Mouse (Mus musculus): ENCODE results near the gene Rnf128. TPM values are rescaled to one million over a fixed set of nuclear protein-coding genes. Genes with fewer than 3 reads are reported as not detected.

The Rnf128 gene
- polyA plus RNA-seq, 1 experiment = 28.8 TPM

- Histone ChIP-seq H3K4me1 (ENCODE audit: control insufficient read depth, insufficient read depth, low read length) (no peaks in the 10 kb centered on the region), H3K4me3 (ENCODE audit: insufficient read depth, low read length) (peak overlapping the region; percentile 59), H3K27ac (ENCODE audit: insufficient read depth, low read length) (no peak overlapping the region)
- TF ChIP-seq POLR2A (IDR thresholded peaks at IDR 0.05; ENCODE audit: low read depth, low read length) = no peak
- TF ChIP-seq CTCF (IDR thresholded peaks at IDR 0.05; ENCODE audit: borderline replicate concordance, insufficient read depth, low read length) = no peak
These were observed 47.7 kb downstream of the Rnf128 start for GRCm38 (mm10) chrX:139610765-139611300.

GRCm38 (mm10) chrX:139614761-139615160 lies 51.6 kb downstream of the Rnf128 start:
- Histone ChIP-seq H3K4me3 (ENCODE audit: insufficient read depth, low read length) (no peak overlapping the region), H3K27ac (ENCODE audit: insufficient read depth, low read length) (no peak overlapping the region), H3K4me1 (ENCODE audit: control insufficient read depth, insufficient read depth, low read length) (no peaks in the 10 kb centered on the region)
- TF ChIP-seq CTCF (IDR thresholded peaks at IDR 0.05; ENCODE audit: borderline replicate concordance, insufficient read depth, low read length) (no peak), POLR2A (IDR thresholded peaks at IDR 0.05; ENCODE audit: low read depth, low read length) (no peak)

DNA sequence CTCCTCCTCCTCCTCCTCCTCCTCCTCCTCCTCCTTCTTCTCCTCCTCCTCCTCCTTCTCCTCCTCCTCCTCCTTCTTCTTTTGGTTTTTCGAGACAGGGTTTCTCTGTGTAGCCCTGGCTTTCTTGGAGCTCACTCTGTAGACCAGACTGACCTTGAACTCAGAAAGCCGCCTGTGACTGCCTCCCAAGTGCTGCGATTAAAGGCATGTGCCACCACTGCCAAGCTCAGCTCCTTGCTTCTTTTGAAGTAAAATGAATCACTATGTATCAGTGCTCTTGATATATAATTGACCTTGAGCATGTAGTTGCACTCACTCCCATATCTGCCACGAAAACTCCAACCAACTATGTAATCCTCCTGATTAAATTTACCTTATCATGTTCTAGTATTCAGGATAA lies 59.0 kb downstream of the Rnf128 start:
- no peak overlapping the region for H3K4me3 ChIP-seq (ENCODE audit: insufficient read depth, low read length)
- TF ChIP-seq POLR2A (IDR thresholded peaks at IDR 0.05; ENCODE audit: low read depth, low read length) = no peak
- no peak for TF ChIP-seq CTCF (IDR thresholded peaks at IDR 0.05; ENCODE audit: borderline replicate concordance, insufficient read depth, low read length)

DNA sequence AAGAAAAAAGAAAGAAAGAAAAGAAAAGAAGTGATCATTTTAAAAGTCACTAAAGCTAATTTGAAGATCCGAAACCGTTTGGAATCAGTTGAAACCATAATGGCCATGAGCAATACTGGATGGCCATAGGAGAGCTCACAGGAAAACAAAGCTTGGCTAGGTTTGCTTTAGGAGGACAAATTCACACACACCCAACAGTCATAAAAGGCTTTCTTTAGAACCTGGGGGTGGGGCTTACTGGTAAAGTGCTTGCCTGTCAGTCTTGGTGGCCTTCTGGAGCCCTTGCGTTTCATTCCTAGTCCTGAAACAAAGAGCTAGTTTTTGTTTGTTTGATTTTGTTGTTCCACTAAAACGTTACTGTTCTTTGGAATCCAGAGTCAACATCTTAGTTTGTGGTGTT lies 71.6 kb downstream of the Rnf128 start:
- H3K27ac ChIP-seq (ENCODE audit: insufficient read depth, low read length) = no peak overlapping the region
- TF ChIP-seq CTCF (IDR thresholded peaks at IDR 0.05; ENCODE audit: borderline replicate concordance, insufficient read depth, low read length) (no peak), POLR2A (IDR thresholded peaks at IDR 0.05; ENCODE audit: low read depth, low read length) (no peak)
- H3K4me1 ChIP-seq (ENCODE audit: control insufficient read depth, insufficient read depth, low read length) = no peaks in the 10 kb centered on the region
- no peak overlapping the region for H3K4me3 ChIP-seq (ENCODE audit: insufficient read depth, low read length)

More for the DNA sequence above, 59.0 kb downstream of the Rnf128 start:
- Histone ChIP-seq H3K4me1 (ENCODE audit: control insufficient read depth, insufficient read depth, low read length) (no peaks in the 10 kb centered on the region), H3K27ac (ENCODE audit: insufficient read depth, low read length) (no peak overlapping the region)

DNA sequence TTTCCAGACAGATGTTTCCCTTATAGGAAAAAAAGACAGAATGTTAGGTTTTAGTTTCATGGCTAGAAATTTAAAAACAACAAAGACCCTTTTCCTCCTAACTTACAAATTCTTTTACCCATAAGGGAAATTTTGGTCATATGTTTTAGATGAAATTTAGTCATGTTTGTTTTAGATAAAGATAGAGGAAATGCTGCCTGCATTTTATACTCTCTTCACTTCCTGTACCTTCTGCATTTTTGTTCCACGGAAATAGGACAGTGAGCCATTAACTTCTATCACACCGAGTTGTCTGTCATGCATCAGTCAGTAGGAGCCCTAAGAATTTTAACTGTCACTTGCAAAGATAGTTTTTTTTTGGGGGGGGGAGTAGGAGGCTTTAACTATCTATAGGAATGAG lies 76.6 kb downstream of the Rnf128 start:
- Histone ChIP-seq H3K4me1 (ENCODE audit: control insufficient read depth, insufficient read depth, low read length) (no peaks in the 10 kb centered on the region), H3K27ac (ENCODE audit: insufficient read depth, low read length) (no peak overlapping the region), H3K4me3 (ENCODE audit: insufficient read depth, low read length) (no peak overlapping the region)
- TF ChIP-seq POLR2A (IDR thresholded peaks at IDR 0.05; ENCODE audit: low read depth, low read length) (no peak), CTCF (IDR thresholded peaks at IDR 0.05; ENCODE audit: borderline replicate concordance, insufficient read depth, low read length) (no peak)

GRCm38 (mm10) chrX:139640418-139640817 lies 77.3 kb downstream of the Rnf128 start:
- H3K4me1 ChIP-seq (ENCODE audit: control insufficient read depth, insufficient read depth, low read length) = no peaks in the 10 kb centered on the region
- TF ChIP-seq CTCF (IDR thresholded peaks at IDR 0.05; ENCODE audit: borderline replicate concordance, insufficient read depth, low read length) = no peak
- TF ChIP-seq POLR2A (IDR thresholded peaks at IDR 0.05; ENCODE audit: low read depth, low read length) = no peak
- no peak overlapping the region for H3K4me3 ChIP-seq (ENCODE audit: insufficient read depth, low read length)
- no peak overlapping the region for H3K27ac ChIP-seq (ENCODE audit: insufficient read depth, low read length)

DNA sequence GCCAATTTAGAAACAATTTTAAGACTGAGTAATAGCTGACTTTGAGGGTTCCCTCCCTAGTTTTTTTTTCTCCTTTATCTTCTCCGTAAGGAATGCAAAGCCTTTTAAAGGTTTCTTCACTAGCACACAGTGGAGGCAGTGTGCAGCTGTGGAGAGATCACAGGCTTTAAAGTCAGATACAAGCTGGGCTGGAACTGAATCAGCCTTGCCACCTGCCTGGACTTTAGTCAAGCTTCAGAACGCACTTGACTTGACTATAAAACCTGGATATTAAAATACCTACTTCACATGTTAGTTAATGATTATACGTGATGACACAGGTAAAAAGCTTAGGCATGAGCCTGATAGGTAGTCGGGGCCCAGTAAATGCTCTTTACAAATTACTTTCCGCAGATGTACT lies 89.1 kb downstream of the Rnf128 start:
- peaks cover 3% of the 10 kb centered on the region; the same call in 1 of the 2 replicates for H3K4me1 ChIP-seq (ENCODE audit: control insufficient read depth, insufficient read depth, low read length)
- TF ChIP-seq POLR2A (IDR thresholded peaks at IDR 0.05; ENCODE audit: low read depth, low read length) = no peak
- no peak for TF ChIP-seq CTCF (IDR thresholded peaks at IDR 0.05; ENCODE audit: borderline replicate concordance, insufficient read depth, low read length)
- no peak overlapping the region for H3K4me3 ChIP-seq (ENCODE audit: insufficient read depth, low read length)
- no peak overlapping the region for H3K27ac ChIP-seq (ENCODE audit: insufficient read depth, low read length)

GRCm38 (mm10) chrX:139653292-139653691 lies 90.2 kb downstream of the Rnf128 start:
- Histone ChIP-seq H3K27ac (ENCODE audit: insufficient read depth, low read length) (no peak overlapping the region), H3K4me1 (ENCODE audit: control insufficient read depth, insufficient read depth, low read length) (peaks cover 3% of the 10 kb centered on the region; the same call in 1 of the 2 replicates), H3K4me3 (ENCODE audit: insufficient read depth, low read length) (no peak overlapping the region)
- TF ChIP-seq POLR2A (IDR thresholded peaks at IDR 0.05; ENCODE audit: low read depth, low read length) (no peak), CTCF (IDR thresholded peaks at IDR 0.05; ENCODE audit: borderline replicate concordance, insufficient read depth, low read length) (no peak)

GRCm38 (mm10) chrX:139654350-139655063 lies 91.4 kb downstream of the Rnf128 start:
- Histone ChIP-seq H3K4me1 (ENCODE audit: control insufficient read depth, insufficient read depth, low read length) (peaks cover 3% of the 10 kb centered on the region; the same call in 1 of the 2 replicates), H3K27ac (ENCODE audit: insufficient read depth, low read length) (no peak overlapping the region), H3K4me3 (ENCODE audit: insufficient read depth, low read length) (no peak overlapping the region)
- TF ChIP-seq CTCF (IDR thresholded peaks at IDR 0.05; ENCODE audit: borderline replicate concordance, insufficient read depth, low read length) = no peak
- no peak for TF ChIP-seq POLR2A (IDR thresholded peaks at IDR 0.05; ENCODE audit: low read depth, low read length)

DNA sequence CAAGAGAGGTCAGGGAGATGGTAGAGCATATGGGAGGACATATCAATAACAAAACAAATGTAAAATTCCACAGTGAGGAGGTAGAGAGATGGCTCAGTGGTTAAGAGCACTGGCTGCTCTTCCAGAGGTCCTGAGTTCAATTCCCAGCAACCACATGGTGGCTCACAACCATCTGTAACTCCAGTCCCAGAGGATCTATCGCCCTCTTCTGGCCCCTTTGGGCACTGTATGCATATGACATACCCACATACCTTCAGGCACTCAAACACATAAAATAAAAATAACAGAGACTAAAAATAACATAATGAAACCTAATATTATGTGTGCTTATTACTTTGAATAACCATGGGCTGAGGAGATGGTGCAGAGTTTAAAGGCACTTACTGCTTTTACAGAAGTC lies 99.0 kb downstream of the Rnf128 start:
- no peak overlapping the region for H3K27ac ChIP-seq (ENCODE audit: insufficient read depth, low read length)
- no peak overlapping the region for H3K4me3 ChIP-seq (ENCODE audit: insufficient read depth, low read length)
- TF ChIP-seq POLR2A (IDR thresholded peaks at IDR 0.05; ENCODE audit: low read depth, low read length) = no peak
- TF ChIP-seq CTCF (IDR thresholded peaks at IDR 0.05; ENCODE audit: borderline replicate concordance, insufficient read depth, low read length) = no peak
- no peaks in the 10 kb centered on the region for H3K4me1 ChIP-seq (ENCODE audit: control insufficient read depth, insufficient read depth, low read length)

Data from embryonic fibroblast, embryonic 13.5 days (primary cell).